Mouse (Mus musculus) CH12.LX (cell line): ENCODE results near the gene Tor3a.

ENCODE experiments used
- CTCF ChIP-seq, 2 experiments: IDR thresholded peaks in 1 of 2; conservative IDR thresholded peaks in 1 of 2; 2 replicates each; pipeline ENCODE4 v1.5.1; 2011 to 2012; ENCODE audit warnings: low read depth in 2 of 2, low read length in 2 of 2, improper control_type of control experiment in 1 of 2, inconsistent platforms in 1 of 2, mild to moderate bottlenecking in 1 of 2, moderate library complexity in 1 of 2
- MAX ChIP-seq: IDR thresholded peaks from 2 replicates; pipeline ENCODE4 v1.6.1; 2011; ENCODE audit warnings: low read length, improper control_type of control experiment
- RCOR1 ChIP-seq: conservative IDR thresholded peaks from 2 replicates; pipeline ENCODE4 v1.6.1; 2012; ENCODE audit warnings: low read depth, mild to moderate bottlenecking, inconsistent platforms, low read length, improper control_type of control experiment
- SMC3 ChIP-seq: IDR thresholded peaks from 2 replicates; pipeline ENCODE4 v1.6.1; 2011; ENCODE audit warnings: low read depth, low read length, improper control_type of control experiment
- UBTF ChIP-seq: IDR thresholded peaks from 2 replicates; pipeline ENCODE4 v1.6.1; 2012; ENCODE audit warnings: low read depth, mild to moderate bottlenecking, inconsistent platforms, low read length, improper control_type of control experiment, moderate library complexity
- USF1 ChIP-seq: IDR thresholded peaks from 2 replicates; pipeline ENCODE4 v1.6.1; 2014; ENCODE audit warnings: low read depth, mild to moderate bottlenecking, inconsistent platforms, low read length, improper control_type of control experiment
- ZMIZ1 ChIP-seq: IDR thresholded peaks from 2 replicates; pipeline ENCODE4 v1.6.1; 2012; ENCODE audit warnings: low read depth, mild to moderate bottlenecking, inconsistent platforms, low read length, improper control_type of control experiment

DNA sequence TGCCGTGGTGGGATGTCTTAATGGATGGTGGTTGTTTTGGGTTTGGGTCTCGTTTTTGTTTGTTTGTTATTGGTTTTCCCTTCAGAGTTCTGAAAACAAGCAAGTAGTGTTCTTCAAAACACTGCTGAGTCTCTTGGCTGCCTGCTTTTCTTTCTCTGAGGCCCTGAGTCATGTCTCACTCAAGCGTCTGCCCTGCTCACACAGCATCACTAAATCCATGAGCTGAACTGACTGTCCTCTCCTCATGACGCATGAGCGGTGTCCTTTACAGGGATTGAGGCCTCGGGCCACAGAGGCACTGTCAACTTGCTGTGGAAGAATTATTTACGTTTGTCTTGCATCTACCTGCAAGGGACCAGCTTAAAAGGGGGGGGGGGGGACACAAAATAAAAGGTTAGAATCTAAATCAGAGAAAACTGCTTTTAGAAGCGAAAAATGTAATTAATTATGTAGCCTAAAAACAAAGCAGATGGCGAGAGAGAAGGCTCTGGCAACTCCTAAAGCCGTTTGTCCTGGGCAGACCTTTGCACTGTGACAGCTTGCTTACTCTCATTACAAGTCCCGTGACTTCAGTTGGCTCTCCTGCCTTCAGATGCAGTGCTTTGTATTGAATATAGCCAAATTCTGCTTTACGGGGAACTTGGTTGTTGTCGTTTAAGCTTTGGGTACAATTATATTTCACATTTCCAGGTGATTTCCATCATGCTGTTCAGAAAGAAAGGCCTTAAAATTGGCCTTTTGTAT lies 29.2 kb downstream of the Tor3a start:
- TF ChIP-seq SMC3 (no peak), ZMIZ1 (no peak), RCOR1 (no peak), UBTF (no peak), CTCF (conservative IDR thresholded peaks at IDR 0.05 in 1 of 2, IDR thresholded peaks at IDR 0.05 in 1 of 2; ENCODE audit: low read depth in 2 of 2, low read length in 2 of 2) (no peak), USF1 (no peak), MAX (no peak)
